Mouse (Mus musculus) B cell, adult 2 months (primary cell): ENCODE measurements around the gene Plod1.
"Not testable (repeated sequence)": the region's sequence is repeated elsewhere in the genome, so short reads cannot be mapped to it uniquely, and the experiment has no call there.

Source experiments
- DNase-seq, 2 experiments: peaks; one replicate each; pipeline ENCODE4 v3.0.0; 2022

The Plod1 gene

DNA sequence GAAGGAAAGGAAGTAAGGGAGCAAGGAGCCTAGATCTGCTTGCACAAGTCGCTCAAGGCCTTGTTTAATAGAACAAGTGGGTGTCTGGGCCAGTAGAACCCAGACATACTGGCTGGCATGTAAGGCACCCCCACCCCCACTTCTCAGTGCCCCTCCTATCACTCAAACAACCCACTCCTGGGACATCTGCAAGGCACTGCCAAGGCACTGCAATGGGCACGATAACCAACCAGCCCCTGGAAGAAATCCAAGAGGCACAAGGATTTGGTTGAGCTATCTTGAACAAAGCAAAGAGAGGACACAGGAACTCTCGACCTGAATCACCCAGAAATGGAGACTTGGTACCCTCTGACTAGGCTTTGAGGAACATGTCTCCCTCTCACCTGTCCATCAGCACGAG is 48.3 kb downstream of the Plod1 start:
- DNase-seq: no peak

DNA sequence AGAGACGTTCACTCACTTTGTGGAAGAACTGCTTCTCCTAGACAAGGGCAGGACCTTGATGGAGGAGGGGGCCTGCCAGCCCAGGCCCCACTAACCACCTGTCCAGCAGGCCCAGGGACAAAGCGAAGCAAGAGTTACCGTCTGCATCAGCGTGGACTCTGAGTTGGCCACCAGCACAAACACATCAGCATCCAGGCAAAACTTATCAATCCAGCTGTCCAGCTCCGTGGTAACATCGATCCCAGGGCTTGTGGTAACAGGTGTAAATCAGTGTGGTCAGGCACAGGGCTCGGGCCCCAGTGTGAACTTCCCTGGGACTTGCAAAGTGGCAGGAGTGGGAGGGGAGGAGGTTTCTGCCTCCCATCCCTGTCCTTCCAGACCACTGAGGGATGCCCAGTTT is 49.3 kb downstream of the Plod1 start:
- no peak for DNase-seq

DNA sequence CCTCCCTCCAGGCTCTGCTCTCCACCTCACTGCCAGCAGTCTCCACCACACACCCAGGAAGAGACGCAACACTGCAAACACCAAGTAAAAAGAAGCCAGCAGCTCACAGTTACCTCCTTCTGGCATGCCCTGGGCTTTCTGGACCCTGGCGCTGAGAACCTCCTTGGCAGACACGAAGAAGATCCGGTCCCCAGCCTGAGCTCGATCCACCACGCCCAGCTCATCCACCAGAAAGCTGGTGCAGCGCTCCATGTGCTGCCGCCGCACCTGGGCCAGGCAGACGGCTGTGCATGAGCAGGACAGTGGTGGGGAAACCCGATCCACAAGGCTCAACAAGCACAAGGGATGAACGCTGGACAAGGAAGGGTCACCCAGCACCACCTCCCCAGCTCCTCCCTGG is 50.4 kb downstream of the Plod1 start:
- DNase-seq: no peak

GRCm38 (mm10) chr4:147884138-147884537 is 52.4 kb downstream of the Plod1 start:
- no peak for DNase-seq

GRCm38 (mm10) chr4:147883041-147883440 is 53.5 kb downstream of the Plod1 start:
- no peak for DNase-seq

DNA sequence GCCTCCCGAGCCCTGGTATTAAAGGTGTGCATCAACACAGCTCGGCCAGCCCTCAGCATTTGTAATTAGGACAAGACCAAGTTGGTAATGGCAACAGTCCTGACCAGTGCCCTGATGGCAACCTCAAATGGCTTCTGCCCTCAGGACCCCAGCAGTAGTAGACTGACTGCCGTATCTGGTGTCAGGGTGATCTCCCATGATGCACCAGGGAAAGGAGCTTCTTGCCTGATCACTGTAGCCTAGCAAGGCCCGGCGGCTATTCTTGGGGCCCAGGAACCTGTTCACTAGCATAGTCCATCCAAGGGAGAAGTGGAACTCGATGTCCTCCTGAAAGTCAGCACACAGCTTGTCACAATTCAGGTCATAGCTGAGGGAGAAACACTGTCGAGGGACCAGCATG is 54.8 kb downstream of the Plod1 start:
- DNase-seq: no peak

GRCm38 (mm10) chr4:147879865-147880264 is 56.7 kb downstream of the Plod1 start:
- DNase-seq: no peak

DNA sequence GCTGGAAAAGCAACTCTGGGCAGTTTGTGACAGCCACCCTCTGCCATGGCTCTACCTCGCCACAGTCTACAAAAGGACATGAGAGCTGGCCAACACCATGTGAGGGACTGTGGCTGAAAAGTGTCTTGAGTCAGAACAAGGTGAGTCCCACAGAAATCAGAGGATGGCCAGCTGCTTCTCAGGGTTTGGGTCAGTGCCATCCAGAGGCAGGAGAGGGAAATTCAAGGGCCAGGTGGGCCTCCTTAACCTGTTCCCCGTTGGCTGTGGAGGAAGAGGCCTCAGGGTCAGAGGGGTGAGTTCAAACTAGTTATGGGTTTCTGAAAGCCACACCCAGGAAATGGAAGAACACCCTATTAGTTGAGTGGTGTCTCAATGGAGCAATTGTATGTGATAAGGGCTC is 57.1 kb downstream of the Plod1 start:
- DNase-seq: no peak

- DNase-seq: no peak
Observed at GRCm38 (mm10) chr4:147878537-147878936, 58.0 kb downstream of the Plod1 start.

DNA sequence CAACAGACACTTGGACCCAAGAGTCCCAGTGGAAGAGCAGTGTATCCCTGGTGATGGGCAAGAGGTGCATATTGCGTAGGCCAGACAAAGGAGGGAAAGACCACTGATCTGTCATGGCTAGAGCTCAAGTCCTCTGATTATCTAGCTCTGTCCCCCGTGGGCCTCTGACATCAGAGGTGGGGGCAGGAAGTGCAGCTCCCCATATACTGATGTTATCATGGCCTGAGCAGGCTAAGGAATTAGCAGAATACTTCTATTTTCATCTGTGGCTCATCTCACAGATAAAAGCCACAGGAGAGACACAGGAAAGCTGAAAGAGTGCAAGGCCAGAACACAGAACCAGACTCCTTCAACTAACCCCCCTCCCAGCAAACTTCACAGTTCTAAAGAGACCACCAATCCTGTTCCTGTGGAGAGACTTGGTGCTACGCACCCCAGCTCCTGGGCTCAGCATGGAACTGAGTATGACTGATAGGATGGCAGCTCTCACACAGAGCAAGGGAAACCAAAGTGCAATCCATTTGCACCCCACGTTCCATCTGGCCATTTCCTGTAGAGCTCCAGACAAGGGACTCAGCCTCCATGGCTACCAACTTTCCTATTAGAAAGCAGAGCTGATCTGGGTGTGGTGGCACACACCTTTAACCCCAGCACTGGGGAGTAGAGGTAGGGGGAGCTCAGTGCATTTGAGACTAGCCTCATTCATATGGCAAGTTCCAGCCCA is 60.6 kb downstream of the Plod1 start:
- DNase-seq: no peak

GRCm38 (mm10) chr4:147869238-147869637 is 67.3 kb downstream of the Plod1 start:
- DNase-seq: no peak

DNA sequence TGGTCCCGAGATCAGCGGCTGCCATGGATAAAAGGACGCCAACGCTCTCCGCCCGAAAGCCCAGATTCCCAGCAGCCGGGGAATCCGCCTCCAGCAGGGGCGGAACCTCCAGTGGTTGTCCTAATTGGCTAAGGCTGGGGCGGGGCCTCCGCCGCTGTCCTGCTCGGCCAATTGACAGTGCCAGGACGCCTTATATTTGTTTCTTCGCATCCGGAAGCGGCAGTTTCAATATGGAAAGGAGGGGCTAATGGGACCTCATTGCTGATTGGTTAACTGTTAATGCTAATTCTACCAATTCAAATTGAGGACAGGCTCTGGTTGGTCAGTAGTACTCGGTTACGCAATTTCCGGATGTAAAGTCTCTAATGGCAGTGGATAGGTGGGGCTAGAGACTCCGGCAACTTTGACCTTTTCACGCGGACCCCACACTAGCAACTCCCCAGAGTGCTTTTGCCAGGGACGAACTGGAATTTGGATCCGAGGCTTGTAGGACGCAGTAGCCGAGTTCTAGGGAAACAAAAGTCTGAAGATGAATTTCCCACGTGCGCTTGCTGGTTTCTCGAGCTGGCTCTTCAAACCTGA is 68.0 kb downstream of the Plod1 start, which contains the start of the genes Miip and Fv1:
TSS of gene Miip (minus strand) at position 367 of the 582 bp plus-strand sequence.
TSS of gene Fv1 (plus strand) at position 530 of the 582 bp plus-strand sequence.
- DNase-seq: peak; percentile 91 to 93

- DNase-seq: no peak
Observed at GRCm38 (mm10) chr4:147867563-147868449, 68.8 kb downstream of the Plod1 start.

GRCm38 (mm10) chr4:147866793-147867192 is 69.8 kb downstream of the Plod1 start:
- DNase-seq: not testable (repeated sequence)

- DNase-seq: no peak
Observed at GRCm38 (mm10) chr4:147866056-147866455, 70.5 kb downstream of the Plod1 start.

GRCm38 (mm10) chr4:147865651-147866050 is 70.9 kb downstream of the Plod1 start:
- DNase-seq: no peak

DNA sequence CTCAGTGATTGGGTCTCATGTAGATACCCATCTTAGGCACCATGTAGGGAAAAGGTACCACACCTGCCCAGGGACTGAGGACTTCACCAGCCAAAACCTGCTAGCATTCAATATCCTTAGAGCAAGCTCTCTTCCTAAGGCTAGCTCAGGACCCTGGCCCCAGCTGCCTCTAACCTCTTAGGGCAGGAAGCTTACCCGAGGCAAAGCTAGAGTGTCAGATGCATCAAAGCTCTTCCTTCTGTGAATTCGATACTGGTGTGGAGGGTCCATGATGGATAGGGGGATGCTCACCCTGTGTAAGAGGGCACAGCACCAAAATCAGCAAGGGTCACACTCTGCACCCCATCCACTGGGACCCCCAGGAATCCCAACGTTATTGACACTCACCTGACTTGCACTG is 74.5 kb downstream of the Plod1 start:
- DNase-seq: no peak
